Mouse (Mus musculus): ENCODE data around the gene Dnajb1.

- TF ChIP-seq POLR2A (IDR thresholded peaks at IDR 0.05; ENCODE audit: low read depth, low read length) (peak; percentile 88), CTCF (IDR thresholded peaks at IDR 0.05; ENCODE audit: borderline replicate concordance, insufficient read depth, low read length) (no peak)
These were observed 13.6 kb upstream of the Dnajb1 start for GRCm38 (mm10) chr8:83594167-83595049.

Measured in embryonic fibroblast, embryonic 13.5 days (primary cell).